Mouse (Mus musculus) embryonic fibroblast, embryonic 13.5 days (primary cell): ENCODE results near the gene Papss1.

ENCODE experiments used
- CTCF ChIP-seq: IDR thresholded peaks from 2 replicates; pipeline ENCODE4 v1.5.1; 2011; ENCODE audit warnings: mild to moderate bottlenecking, control low read depth, low read length, moderate library complexity, borderline replicate concordance; ENCODE audit not compliant: insufficient read depth
- POLR2A ChIP-seq: IDR thresholded peaks from 2 replicates; pipeline ENCODE4 v1.6.1; 2011; ENCODE audit warnings: low read depth, mild to moderate bottlenecking, control low read depth, low read length, moderate library complexity

DNA sequence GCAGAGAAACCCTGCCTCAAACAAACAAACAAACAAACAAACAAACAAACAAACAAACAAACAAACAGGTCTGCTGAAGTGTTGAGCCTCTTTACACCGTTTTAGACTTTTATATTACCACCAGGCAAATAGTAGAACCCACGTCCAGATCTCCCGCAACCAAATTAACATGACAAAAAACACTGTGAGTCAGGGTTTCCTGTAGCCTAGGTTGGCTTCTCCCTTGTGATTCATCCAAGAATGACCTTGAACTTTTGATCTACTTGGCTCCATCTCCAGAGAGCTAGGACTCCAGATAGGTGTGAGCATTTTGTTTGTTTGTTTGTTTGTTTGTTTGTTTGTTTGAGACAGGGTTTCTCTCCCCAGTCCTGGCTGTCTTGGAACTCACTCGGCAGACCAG lies 43.4 kb upstream of the Papss1 start:
- TF ChIP-seq CTCF, result no peak
- no peak for TF ChIP-seq POLR2A
